Mouse (Mus musculus): ENCODE results near the gene Hrc.

Hrc gene

GRCm38 (mm10) chr7:45335056-45335455 is at the start of gene Hrc:
TSS of gene Hrc (plus strand) at chr7:45335290.
- DNase-seq: no peak

- DNase-seq: no peak
Observed at GRCm38 (mm10) chr7:45286486-45286885, 48.6 kb upstream of the Hrc start.

GRCm38 (mm10) chr7:45296626-45297025 is 38.5 kb upstream of the Hrc start:
- no peak for DNase-seq

GRCm38 (mm10) chr7:45297563-45297962 is 37.5 kb upstream of the Hrc start:
- no peak for DNase-seq

- DNase-seq: peak; percentile 40 to 61
Observed at GRCm38 (mm10) chr7:45299752-45300151, 35.3 kb upstream of the Hrc start.

- peak in 1 of 2 experiments; percentile 48 for DNase-seq
Observed at GRCm38 (mm10) chr7:45300270-45300669, 34.8 kb upstream of the Hrc start.

- no peak for DNase-seq
Observed at GRCm38 (mm10) chr7:45302626-45303025, 32.5 kb upstream of the Hrc start.

- DNase-seq: no peak
Observed at GRCm38 (mm10) chr7:45304869-45305268, 30.2 kb upstream of the Hrc start.

GRCm38 (mm10) chr7:45305275-45305674 is 29.8 kb upstream of the Hrc start:
- peak; percentile 17 to 42 for DNase-seq

GRCm38 (mm10) chr7:45308551-45309240 is 26.4 kb upstream of the Hrc start:
- DNase-seq: no peak

- peak in 1 of 2 experiments; percentile 42 for DNase-seq
Observed at GRCm38 (mm10) chr7:45309455-45309854, 25.6 kb upstream of the Hrc start.

- DNase-seq: no peak
Observed at GRCm38 (mm10) chr7:45312023-45312422, 23.1 kb upstream of the Hrc start.

- DNase-seq: no peak
Observed at GRCm38 (mm10) chr7:45312686-45313453, 22.2 kb upstream of the Hrc start.

- no peak for DNase-seq
Observed at GRCm38 (mm10) chr7:45313495-45313894, 21.6 kb upstream of the Hrc start.

- no peak for DNase-seq
Observed at GRCm38 (mm10) chr7:45315182-45315701, 19.8 kb upstream of the Hrc start.

GRCm38 (mm10) chr7:45316536-45316935 is 18.6 kb upstream of the Hrc start:
- no peak for DNase-seq

- DNase-seq: no peak
Observed at GRCm38 (mm10) chr7:45322245-45322644, 12.8 kb upstream of the Hrc start.

- no peak for DNase-seq
Observed at GRCm38 (mm10) chr7:45323069-45323468, 12.0 kb upstream of the Hrc start.

- DNase-seq: no peak
Observed at GRCm38 (mm10) chr7:45325800-45326199, 9.3 kb upstream of the Hrc start.

- no peak for DNase-seq
Observed at GRCm38 (mm10) chr7:45328841-45329475, 6.1 kb upstream of the Hrc start.

- DNase-seq: no peak
Observed at GRCm38 (mm10) chr7:45331502-45331901, 3.6 kb upstream of the Hrc start.

- DNase-seq: no peak
Observed at GRCm38 (mm10) chr7:45332685-45333425, 2.2 kb upstream of the Hrc start.

All from spleen, adult 18-20 months (tissue).